Mouse (Mus musculus): Measurements from ENCODE around the gene Lmntd1. TPM values are rescaled to one million over a fixed set of nuclear protein-coding genes. Genes with fewer than 3 reads are reported as not detected.

Gene Lmntd1
- polyA plus RNA-seq, 1 experiment, result not detected

GRCm38 (mm10) chr6:145457066-145457465 lies 157.1 kb downstream of the Lmntd1 start:
- no peak overlapping the region for H3K27ac ChIP-seq (replicated peaks; ENCODE audit: low read depth, low read length)
- peaks cover 3% of the 10 kb centered on the region for H3K4me1 ChIP-seq (ENCODE audit: control insufficient read depth, insufficient read depth, insufficient read length, low read length)
- no peak overlapping the region for H3K4me3 ChIP-seq (ENCODE audit: insufficient read depth, low read depth, low read length)

GRCm38 (mm10) chr6:145450628-145451403 lies 163.3 kb downstream of the Lmntd1 start:
- no peak overlapping the region for H3K27ac ChIP-seq (replicated peaks; ENCODE audit: low read depth, low read length)
- no peaks in the 10 kb centered on the region for H3K4me1 ChIP-seq (ENCODE audit: control insufficient read depth, insufficient read depth, insufficient read length, low read length)
- H3K4me3 ChIP-seq (ENCODE audit: insufficient read depth, low read depth, low read length), result no peak overlapping the region

GRCm38 (mm10) chr6:145448361-145448760 lies 165.8 kb downstream of the Lmntd1 start:
- Histone ChIP-seq H3K27ac (replicated peaks; ENCODE audit: low read depth, low read length) (no peak overlapping the region), H3K4me3 (ENCODE audit: insufficient read depth, low read depth, low read length) (no peak overlapping the region), H3K4me1 (ENCODE audit: control insufficient read depth, insufficient read depth, insufficient read length, low read length) (no peaks in the 10 kb centered on the region)

DNA sequence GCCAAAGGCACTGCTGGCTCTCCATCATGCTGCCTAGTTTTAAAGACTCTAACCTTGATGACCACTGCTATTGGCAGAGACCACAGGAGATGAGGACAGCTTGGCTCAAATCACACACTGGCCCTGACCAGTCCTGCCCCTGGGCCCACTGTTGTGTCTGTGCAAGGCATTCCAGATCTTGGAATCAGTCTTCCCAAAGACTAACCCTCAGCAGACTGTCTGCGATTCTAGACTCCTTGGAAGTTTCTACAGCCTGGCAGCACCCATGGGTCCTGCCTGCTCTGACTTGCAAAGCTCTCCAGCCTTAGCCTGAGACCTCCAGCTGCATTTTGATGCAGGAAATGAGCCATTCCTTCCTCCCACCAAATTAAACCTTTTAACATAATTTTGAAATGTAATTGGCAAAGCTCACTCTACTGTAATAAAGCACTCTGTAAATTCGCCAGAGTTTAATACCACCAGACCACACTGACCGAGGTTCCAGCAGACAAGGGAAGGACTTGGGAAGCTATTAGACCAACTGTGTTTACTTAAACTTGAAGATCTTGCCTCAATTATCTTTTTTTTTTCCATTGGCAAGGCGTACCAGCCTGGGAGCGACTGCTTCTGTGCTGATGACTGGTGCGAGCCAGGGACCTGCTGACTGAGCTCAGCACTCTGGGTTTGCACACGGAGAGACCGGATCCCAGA lies 168.2 kb downstream of the Lmntd1 start:
- H3K4me1 ChIP-seq (ENCODE audit: control insufficient read depth, insufficient read depth, insufficient read length, low read length), result no peaks in the 10 kb centered on the region
- H3K27ac ChIP-seq (replicated peaks; ENCODE audit: low read depth, low read length), result no peak overlapping the region
- no peak overlapping the region for H3K4me3 ChIP-seq (ENCODE audit: insufficient read depth, low read depth, low read length)

- H3K4me3 ChIP-seq (ENCODE audit: insufficient read depth, low read depth, low read length), result no peak overlapping the region
- no peak overlapping the region for H3K27ac ChIP-seq (replicated peaks; ENCODE audit: low read depth, low read length)
- H3K4me1 ChIP-seq (ENCODE audit: control insufficient read depth, insufficient read depth, insufficient read length, low read length), result no peaks in the 10 kb centered on the region
Observed at GRCm38 (mm10) chr6:145445380-145445779, 168.7 kb downstream of the Lmntd1 start.

DNA sequence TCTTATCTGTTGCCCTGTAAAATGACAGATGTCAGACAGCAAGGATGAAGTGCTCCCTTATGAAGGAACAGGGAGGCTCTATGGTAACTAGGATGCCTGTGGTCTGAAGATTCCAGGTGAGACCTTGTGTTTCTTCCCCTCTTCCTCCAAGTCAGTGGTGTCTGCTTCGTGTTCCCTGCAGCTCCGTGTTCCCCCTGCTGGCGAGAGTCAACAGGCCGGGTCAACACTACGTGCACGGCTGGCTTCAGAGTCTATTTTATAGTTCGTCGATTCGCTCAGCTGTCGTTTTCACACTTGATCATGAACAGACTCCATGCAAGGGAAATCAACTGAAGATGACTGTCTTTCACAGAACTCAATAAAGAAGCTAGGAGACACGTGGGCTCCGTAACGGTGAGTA lies 171.3 kb downstream of the Lmntd1 start:
- no peak overlapping the region for H3K4me3 ChIP-seq (ENCODE audit: insufficient read depth, low read depth, low read length)
- no peak overlapping the region for H3K27ac ChIP-seq (replicated peaks; ENCODE audit: low read depth, low read length)
- peaks cover 6% of the 10 kb centered on the region; the same call in 1 of the 2 replicates for H3K4me1 ChIP-seq (ENCODE audit: control insufficient read depth, insufficient read depth, insufficient read length, low read length)

DNA sequence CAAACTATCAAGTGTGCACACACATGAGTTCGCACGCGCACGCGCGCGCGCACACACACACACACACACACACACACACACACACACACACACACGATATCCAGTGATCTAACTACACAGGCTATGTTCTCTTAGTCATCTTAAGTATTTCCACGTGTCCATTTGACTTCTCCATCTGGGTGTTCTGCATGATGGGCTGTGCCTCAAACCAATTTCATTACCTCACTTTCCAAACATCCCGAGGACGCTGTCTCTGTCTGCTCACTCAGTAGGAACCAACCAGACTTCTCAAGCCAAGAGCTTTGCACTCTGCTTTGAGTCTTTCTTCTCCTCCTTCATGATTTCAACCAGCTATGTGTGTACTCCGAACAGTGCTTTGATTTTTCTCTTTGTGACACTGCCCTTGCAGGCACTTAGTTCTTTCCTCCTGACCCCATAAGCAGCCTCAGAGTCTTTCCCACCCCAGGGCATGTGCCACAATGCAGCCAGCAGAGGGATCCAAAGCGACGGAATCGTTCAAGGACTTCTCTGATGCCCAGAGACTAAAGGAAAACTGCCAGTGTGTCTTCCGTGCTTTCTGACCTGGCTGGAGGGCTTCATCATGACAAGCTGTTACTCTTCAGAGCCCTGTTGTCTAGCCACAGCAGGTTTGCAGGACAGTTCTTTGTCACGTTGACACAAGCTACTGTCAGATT lies 172.6 kb downstream of the Lmntd1 start:
- Histone ChIP-seq H3K4me1 (ENCODE audit: control insufficient read depth, insufficient read depth, insufficient read length, low read length) (peaks cover 6% of the 10 kb centered on the region; the same call in 1 of the 2 replicates), H3K4me3 (ENCODE audit: insufficient read depth, low read depth, low read length) (no peak overlapping the region), H3K27ac (replicated peaks; ENCODE audit: low read depth, low read length) (no peak overlapping the region)

- Histone ChIP-seq H3K27ac (replicated peaks; ENCODE audit: low read depth, low read length) (no peak overlapping the region), H3K4me1 (ENCODE audit: control insufficient read depth, insufficient read depth, insufficient read length, low read length) (peaks cover 12% of the 10 kb centered on the region; the same call in 1 of the 2 replicates), H3K4me3 (ENCODE audit: insufficient read depth, low read depth, low read length) (no peak overlapping the region)
Observed at GRCm38 (mm10) chr6:145438851-145439250, 175.3 kb downstream of the Lmntd1 start.

GRCm38 (mm10) chr6:145435764-145436163 lies 178.4 kb downstream of the Lmntd1 start:
- H3K4me3 ChIP-seq (ENCODE audit: insufficient read depth, low read depth, low read length), result no peak overlapping the region
- peaks cover 12% of the 10 kb centered on the region; the same call in 1 of the 2 replicates for H3K4me1 ChIP-seq (ENCODE audit: control insufficient read depth, insufficient read depth, insufficient read length, low read length)
- no peak overlapping the region for H3K27ac ChIP-seq (replicated peaks; ENCODE audit: low read depth, low read length)

- peaks cover 12% of the 10 kb centered on the region; the same call in 1 of the 2 replicates for H3K4me1 ChIP-seq (ENCODE audit: control insufficient read depth, insufficient read depth, insufficient read length, low read length)
- H3K27ac ChIP-seq (replicated peaks; ENCODE audit: low read depth, low read length), result no peak overlapping the region
- no peak overlapping the region for H3K4me3 ChIP-seq (ENCODE audit: insufficient read depth, low read depth, low read length)
Observed at GRCm38 (mm10) chr6:145435156-145435555, 179.0 kb downstream of the Lmntd1 start.

- peaks cover 10% of the 10 kb centered on the region; the same call in 1 of the 2 replicates for H3K4me1 ChIP-seq (ENCODE audit: control insufficient read depth, insufficient read depth, insufficient read length, low read length)
- no peak overlapping the region for H3K4me3 ChIP-seq (ENCODE audit: insufficient read depth, low read depth, low read length)
- H3K27ac ChIP-seq (replicated peaks; ENCODE audit: low read depth, low read length), result no peak overlapping the region
Observed at GRCm38 (mm10) chr6:145433897-145434296, 180.2 kb downstream of the Lmntd1 start.

DNA sequence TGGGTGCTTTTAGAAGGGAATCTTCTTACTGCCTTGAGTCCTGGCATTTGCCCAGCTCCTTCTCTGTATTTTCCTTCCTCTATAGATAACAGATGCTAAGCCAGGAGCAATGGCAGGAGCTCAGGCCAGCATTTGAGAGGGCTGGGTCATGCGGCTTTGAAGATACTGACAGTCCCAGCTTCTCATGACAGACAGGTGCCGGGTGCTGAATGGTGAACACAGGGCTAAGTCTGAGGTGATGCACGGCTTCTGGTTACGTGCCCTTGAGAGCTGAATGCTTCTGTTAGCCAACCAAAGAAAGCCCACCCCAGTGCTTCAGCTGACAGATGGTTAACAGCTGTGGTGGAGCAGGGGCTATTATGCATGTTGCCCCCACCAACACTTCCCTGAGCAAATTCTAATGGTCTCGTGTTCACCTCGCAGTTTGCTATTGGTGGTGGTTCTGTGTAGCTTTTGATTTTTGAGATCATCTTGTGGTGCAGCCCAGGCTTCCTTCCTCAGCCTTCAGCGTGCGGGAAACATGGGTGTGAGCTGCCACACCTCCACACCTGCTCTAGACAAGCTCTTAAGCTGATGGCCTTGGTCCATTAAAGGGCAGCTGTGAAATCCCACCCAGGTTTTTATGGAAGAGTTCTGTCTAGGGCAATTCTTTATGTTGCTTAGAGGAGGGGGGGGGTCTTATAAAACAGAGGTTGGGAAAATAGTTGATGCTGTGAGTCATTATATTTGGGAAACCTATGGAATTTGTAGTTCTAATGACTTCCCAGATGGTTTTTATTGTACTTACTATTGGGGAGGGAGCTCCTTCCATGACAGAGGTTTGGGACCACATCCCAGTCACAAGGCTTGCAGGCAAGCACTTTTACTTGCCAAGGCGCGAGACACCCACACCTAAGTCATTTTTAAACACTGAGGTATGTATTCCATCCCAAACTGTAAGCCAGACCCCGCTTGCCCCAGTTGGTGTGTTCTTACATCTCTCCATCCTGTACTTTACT lies 181.1 kb downstream of the Lmntd1 start:
- Histone ChIP-seq H3K27ac (replicated peaks; ENCODE audit: low read depth, low read length) (no peak overlapping the region), H3K4me3 (ENCODE audit: insufficient read depth, low read depth, low read length) (no peak overlapping the region), H3K4me1 (ENCODE audit: control insufficient read depth, insufficient read depth, insufficient read length, low read length) (peaks cover 6% of the 10 kb centered on the region; the same call in 1 of the 2 replicates)

DNA sequence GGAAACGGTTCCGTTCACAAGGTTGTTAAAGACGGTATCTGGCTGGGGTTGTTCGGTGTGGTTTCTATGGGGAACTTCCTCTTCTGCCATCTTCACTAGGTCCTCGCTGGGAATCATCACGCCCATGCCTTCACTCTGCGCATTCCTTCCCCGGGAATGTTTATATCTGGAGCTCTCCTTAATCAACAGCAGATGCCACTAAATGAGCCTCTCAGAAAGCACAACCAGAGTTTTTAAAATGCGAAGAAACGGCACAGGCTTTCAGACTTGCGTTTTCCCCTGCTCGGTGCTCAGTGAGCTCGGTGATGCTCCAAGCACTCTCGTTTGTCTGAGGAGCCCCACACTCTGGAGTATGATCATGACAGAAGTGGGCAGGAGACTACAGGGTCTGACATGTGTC lies 182.4 kb downstream of the Lmntd1 start:
- Histone ChIP-seq H3K4me1 (ENCODE audit: control insufficient read depth, insufficient read depth, insufficient read length, low read length) (peaks cover 6% of the 10 kb centered on the region; the same call in 1 of the 2 replicates), H3K27ac (replicated peaks; ENCODE audit: low read depth, low read length) (no peak overlapping the region), H3K4me3 (ENCODE audit: insufficient read depth, low read depth, low read length) (no peak overlapping the region)

- H3K4me1 ChIP-seq (ENCODE audit: control insufficient read depth, insufficient read depth, insufficient read length, low read length), result no peaks in the 10 kb centered on the region
- H3K4me3 ChIP-seq (ENCODE audit: insufficient read depth, low read depth, low read length), result no peak overlapping the region
- no peak overlapping the region for H3K27ac ChIP-seq (replicated peaks; ENCODE audit: low read depth, low read length)
Observed at GRCm38 (mm10) chr6:145427411-145427810, 186.7 kb downstream of the Lmntd1 start.

Data from brown adipose tissue, adult 24 weeks (tissue).